Mouse (Mus musculus) heart, embryonic 16.5 days (tissue): ENCODE data around the gene Fbxl22. TPM values are rescaled to one million over a fixed set of nuclear protein-coding genes. Genes with fewer than 3 reads are reported as not detected.
A peak's percentile ranks its signal among the peaks of the same experiment; 100 is the strongest.

ENCODE experiments used
- ATAC-seq: fragments of 200-750 bp; cut with Nextera tagmentation; replicated peaks from 2 replicates; pipeline ENCODE4 v1.8.0; 2017; ENCODE audit warnings: moderate number of reproducible peaks; ENCODE audit not compliant: insufficient read depth, low FRiP score; ENCODE audit errors: extremely low read depth
- H3K27ac ChIP-seq: fragments of 300-500 bp; sonication (generic); 2 replicates; pipeline ENCODE4 v1.5.1; 2014; ENCODE audit warnings: mild to moderate bottlenecking, low read length, control low read depth, moderate library complexity
- H3K27me3 ChIP-seq: fragments of 300-500 bp; sonication (generic); 2 replicates; pipeline ENCODE4 v1.6.1; 2014; ENCODE audit warnings: low read length, mixed read lengths; ENCODE audit not compliant: control insufficient read depth, insufficient read depth
- H3K36me3 ChIP-seq: fragments of 300-500 bp; sonication (generic); 2 replicates; pipeline ENCODE4 v1.6.1; 2014; ENCODE audit not compliant: control insufficient read depth, insufficient read depth
- H3K4me1 ChIP-seq: fragments of 300-500 bp; sonication (generic); 2 replicates; pipeline ENCODE4 v1.6.1; 2014; ENCODE audit warnings: low read length, mixed read lengths; ENCODE audit not compliant: control insufficient read depth, insufficient read depth
- H3K4me2 ChIP-seq: fragments of 300-500 bp; sonication (generic); 2 replicates; pipeline ENCODE4 v1.6.1; 2014; ENCODE audit warnings: low read depth, mild to moderate bottlenecking, control low read depth, low read length
- H3K4me3 ChIP-seq: fragments of 300-500 bp; sonication (generic); 2 replicates; pipeline ENCODE4 v1.5.1; 2014; ENCODE audit warnings: mild to moderate bottlenecking, control low read depth, low read length
- H3K9ac ChIP-seq: fragments of 300-500 bp; sonication (generic); 2 replicates; pipeline ENCODE4 v1.6.1; 2014; ENCODE audit warnings: low read length, control low read depth
- H3K9me3 ChIP-seq: fragments of 300-500 bp; sonication (generic); replicated peaks from 2 replicates; pipeline ENCODE4 v1.6.1; 2016; ENCODE audit warnings: low read length; ENCODE audit not compliant: control insufficient read depth
- WGBS: fragments of 180-500 bp; shearing (Covaris S2); extraction: QIAGEN DNeasy Blood & Tissue Kit; methylation state at CpG from one replicate; pipeline ENCODE4 v1.1.7; 2014; 5-methylcytosine and 5-hydroxymethylcytosine counted together
- polyA plus RNA-seq: library from polyadenylated mRNA; unstranded; fragments of >200 nt; fragmentation: Nextera tagmentation; extraction: Ambion mirVana; gene quantifications from 2 replicates; pipeline ENCODE4 v1.2.1, GENCODE M21; 2015

Fbxl22 gene
- polyA plus RNA-seq, 1 experiment from 2014 or later, result 86.1 TPM

- Histone ChIP-seq H3K9ac (no peak overlapping the region), H3K4me1 (no peaks in the 10 kb centered on the region), H3K4me2 (no peak overlapping the region), H3K9me3 (no peaks in the 10 kb centered on the region), H3K36me3 (peaks cover 23% of the 10 kb centered on the region), H3K4me3 (no peak overlapping the region), H3K27me3 (no peaks in the 10 kb centered on the region), H3K27ac (0 out of 2 replicates have a peak overlapping the region, but pooled peaks have one; percentile 29)
- 85% methylated on average over 4 of the region's 4 CpGs for WGBS
- no peak for ATAC-seq
Measured at GRCm38 (mm10) chr9:66503879-66504411, 10.4 kb downstream of the Fbxl22 start.

- Histone ChIP-seq H3K9me3 (no peaks in the 10 kb centered on the region), H3K36me3 (peaks cover 34% of the 10 kb centered on the region), H3K27me3 (no peaks in the 10 kb centered on the region), H3K4me1 (no peaks in the 10 kb centered on the region), H3K27ac (no peak overlapping the region), H3K9ac (no peak overlapping the region), H3K4me2 (no peak overlapping the region), H3K4me3 (no peak overlapping the region)
- no peak for ATAC-seq
- WGBS, result 74% methylated on average over 2 of the region's 2 CpGs
Measured at GRCm38 (mm10) chr9:66501248-66501647, 13.1 kb downstream of the Fbxl22 start.

GRCm38 (mm10) chr9:66493992-66494391 lies 20.4 kb downstream of the Fbxl22 start:
- H3K4me3 ChIP-seq, result no peak overlapping the region
- H3K36me3 ChIP-seq, result peaks cover 52% of the 10 kb centered on the region
- H3K27me3 ChIP-seq, result no peaks in the 10 kb centered on the region
- H3K9ac ChIP-seq, result no peak overlapping the region
- no peaks in the 10 kb centered on the region for H3K9me3 ChIP-seq
- no peak overlapping the region for H3K4me2 ChIP-seq
- H3K4me1 ChIP-seq, result no peaks in the 10 kb centered on the region
- no peak for ATAC-seq
- no peak overlapping the region for H3K27ac ChIP-seq

GRCm38 (mm10) chr9:66492361-66492760 lies 22.0 kb downstream of the Fbxl22 start:
- no peak overlapping the region for H3K4me2 ChIP-seq
- no peak overlapping the region for H3K9ac ChIP-seq
- 93% methylated on average over 1 of the region's 1 CpGs for WGBS
- ATAC-seq, result no peak
- H3K4me1 ChIP-seq, result no peaks in the 10 kb centered on the region
- peaks cover 57% of the 10 kb centered on the region for H3K36me3 ChIP-seq
- no peak overlapping the region for H3K4me3 ChIP-seq
- H3K27ac ChIP-seq, result no peak overlapping the region
- no peaks in the 10 kb centered on the region for H3K9me3 ChIP-seq
- H3K27me3 ChIP-seq, result no peaks in the 10 kb centered on the region

GRCm38 (mm10) chr9:66488786-66489185 lies 25.6 kb downstream of the Fbxl22 start:
- H3K36me3 ChIP-seq, result peaks cover 61% of the 10 kb centered on the region
- no peak overlapping the region for H3K4me2 ChIP-seq
- H3K9ac ChIP-seq, result no peak overlapping the region
- H3K4me1 ChIP-seq, result no peaks in the 10 kb centered on the region
- no peaks in the 10 kb centered on the region for H3K9me3 ChIP-seq
- no peaks in the 10 kb centered on the region for H3K27me3 ChIP-seq
- no peak overlapping the region for H3K4me3 ChIP-seq
- no peak overlapping the region for H3K27ac ChIP-seq
- no peak for ATAC-seq

- H3K4me3 ChIP-seq, result no peak overlapping the region
- no peaks in the 10 kb centered on the region for H3K4me1 ChIP-seq
- no peak overlapping the region for H3K27ac ChIP-seq
- H3K36me3 ChIP-seq, result peaks cover 48% of the 10 kb centered on the region
- H3K9me3 ChIP-seq, result no peaks in the 10 kb centered on the region
- no peak overlapping the region for H3K4me2 ChIP-seq
- no peak for ATAC-seq
- 77% methylated on average over 3 of the region's 3 CpGs for WGBS
- H3K27me3 ChIP-seq, result no peaks in the 10 kb centered on the region
- H3K9ac ChIP-seq, result no peak overlapping the region
Measured at GRCm38 (mm10) chr9:66483429-66483828, 31.0 kb downstream of the Fbxl22 start.

- H3K27ac ChIP-seq, result no peak overlapping the region
- H3K4me3 ChIP-seq, result no peak overlapping the region
- H3K27me3 ChIP-seq, result no peaks in the 10 kb centered on the region
- H3K9me3 ChIP-seq, result no peaks in the 10 kb centered on the region
- H3K4me1 ChIP-seq, result no peaks in the 10 kb centered on the region
- 77% methylated on average over 2 of the region's 2 CpGs for WGBS
- peaks cover 33% of the 10 kb centered on the region for H3K36me3 ChIP-seq
- ATAC-seq, result no peak
- H3K4me2 ChIP-seq, result no peak overlapping the region
- H3K9ac ChIP-seq, result no peak overlapping the region
Measured at GRCm38 (mm10) chr9:66477785-66478184, 36.6 kb downstream of the Fbxl22 start.

GRCm38 (mm10) chr9:66465087-66465486 lies 49.3 kb downstream of the Fbxl22 start:
- WGBS, result 59% methylated on average over 4 of the region's 4 CpGs
- H3K36me3 ChIP-seq, result peaks cover 33% of the 10 kb centered on the region
- H3K27me3 ChIP-seq, result no peaks in the 10 kb centered on the region
- H3K4me3 ChIP-seq, result no peak overlapping the region
- H3K4me2 ChIP-seq, result no peak overlapping the region
- H3K9me3 ChIP-seq, result no peaks in the 10 kb centered on the region
- no peaks in the 10 kb centered on the region for H3K4me1 ChIP-seq
- no peak overlapping the region for H3K27ac ChIP-seq
- H3K9ac ChIP-seq, result no peak overlapping the region
- no peak for ATAC-seq
